Mouse (Mus musculus) layer of hippocampus, postnatal 10 days (tissue): ENCODE measurements around the gene Prmt7. TPM values are rescaled to one million over a fixed set of nuclear protein-coding genes. Genes with fewer than 3 reads are reported as not detected.
A peak's percentile ranks its signal among the peaks of the same experiment; 100 is the strongest.
"Not testable (repeated sequence)": the region's sequence is repeated elsewhere in the genome, so short reads cannot be mapped to it uniquely, and the experiment has no call there.

Source experiments
- DNase-seq, 2 experiments: peaks; one replicate each; pipeline ENCODE4 v3.0.0; 2021; ENCODE audit warnings: low spot score in 2 of 2
- long read RNA-seq: library from polyadenylated mRNA; stranded (forward); transcript quantifications from one replicate; pipeline ENCODE4 v2.0.0, GENCODE M21; 2023
- total RNA-seq, 2 experiments: library from RNA; stranded (reverse); gene quantifications; 2 replicates each; pipeline ENCODE4 v1.2.3; 2021

Prmt7 gene
- total RNA-seq, result 10 to 100 TPM; 40.3 to 44.7 TPM
- long read RNA-seq, transcript Prmt7-201 (18 exons, 3,472 nt), result major isoform, 68 of 114 reads
- long read RNA-seq, partial matches to known transcripts, result 7 of 114 reads
- long read RNA-seq, other reads (novel, unspliced or antisense), result 36 of 114 reads

DNA sequence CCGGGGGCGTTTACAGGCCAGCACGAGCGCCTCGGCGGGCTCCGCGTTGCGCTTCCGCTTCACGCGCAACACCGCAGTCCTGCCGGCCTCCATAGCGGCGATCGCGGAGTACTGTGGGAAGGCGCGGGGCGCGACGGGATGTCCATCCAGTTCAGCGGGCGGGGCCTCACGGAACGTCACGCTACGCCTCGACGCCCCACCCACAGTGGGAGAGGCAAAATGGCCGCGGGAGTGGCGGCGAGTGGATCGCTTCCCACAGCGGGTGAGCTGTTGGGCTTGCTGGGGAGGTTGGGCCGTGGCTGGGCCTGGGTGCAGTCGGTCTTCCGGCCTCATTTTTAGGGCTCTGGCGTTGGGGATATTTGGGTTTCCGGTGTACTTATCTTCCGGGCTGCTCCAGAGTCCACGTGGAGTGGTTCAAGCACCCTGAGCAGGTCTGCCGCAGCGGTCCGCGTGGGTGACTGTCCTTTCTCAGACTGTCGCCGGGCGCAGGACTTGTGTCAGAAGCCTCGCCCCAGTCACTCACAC lies at the start of gene Prmt7, which contains the start of gene Slc7a6os:
Gene Prmt7 (plus strand): TSS at position 116 of the 525 bp plus-strand sequence.
Gene Slc7a6os (minus strand): TSS at position 115 of the 525 bp plus-strand sequence.
- DNase-seq, result peak; percentile 93 to 96

GRCm38 (mm10) chr8:106163251-106163650 lies 47.5 kb upstream of the Prmt7 start:
- DNase-seq, result no peak

GRCm38 (mm10) chr8:106165460-106165859 lies 45.3 kb upstream of the Prmt7 start:
- peak; percentile 79 to 81 for DNase-seq

DNA sequence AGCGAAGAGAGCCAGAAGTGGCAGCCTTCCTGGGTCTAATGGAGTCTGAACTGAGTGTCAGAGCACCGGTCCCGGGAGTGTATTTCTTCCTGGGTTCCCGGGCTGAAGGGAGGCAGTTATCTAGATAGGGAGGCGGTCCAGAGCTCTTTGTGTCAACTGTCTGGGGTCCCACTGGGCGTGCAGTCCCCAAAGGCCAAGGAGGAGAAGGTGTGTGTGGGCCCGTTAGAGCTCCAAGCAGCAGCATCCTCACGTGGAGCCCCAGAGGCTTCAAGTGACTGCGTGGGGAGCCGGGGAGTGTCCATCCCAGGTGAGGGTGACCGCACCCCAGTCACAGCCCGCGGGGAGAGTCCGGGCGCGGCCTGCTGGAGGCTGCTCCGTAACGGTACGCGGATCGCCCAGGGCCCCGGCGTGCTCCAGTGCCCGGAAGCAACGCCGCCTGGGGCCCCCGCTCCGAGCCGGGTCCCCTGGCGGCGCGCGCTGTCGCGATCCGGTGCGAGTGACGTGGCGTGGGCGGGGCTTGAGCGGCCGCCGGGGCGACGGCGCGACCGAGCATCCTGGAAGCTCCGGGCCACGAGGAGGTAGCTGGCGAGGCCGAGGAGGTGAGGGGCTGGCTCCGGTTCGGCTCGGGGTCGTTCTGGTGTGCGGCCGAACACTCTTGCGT lies 42.2 kb upstream of the Prmt7 start, which contains the start of gene Slc7a6:
Gene Slc7a6 (plus strand): TSS at position 502 of the 661 bp plus-strand sequence.
- DNase-seq, result peak; percentile 85 to 90

GRCm38 (mm10) chr8:106169017-106169933 lies 41.5 kb upstream of the Prmt7 start:
- no peak for DNase-seq

GRCm38 (mm10) chr8:106169934-106170480 lies 40.7 kb upstream of the Prmt7 start:
- no peak for DNase-seq

DNA sequence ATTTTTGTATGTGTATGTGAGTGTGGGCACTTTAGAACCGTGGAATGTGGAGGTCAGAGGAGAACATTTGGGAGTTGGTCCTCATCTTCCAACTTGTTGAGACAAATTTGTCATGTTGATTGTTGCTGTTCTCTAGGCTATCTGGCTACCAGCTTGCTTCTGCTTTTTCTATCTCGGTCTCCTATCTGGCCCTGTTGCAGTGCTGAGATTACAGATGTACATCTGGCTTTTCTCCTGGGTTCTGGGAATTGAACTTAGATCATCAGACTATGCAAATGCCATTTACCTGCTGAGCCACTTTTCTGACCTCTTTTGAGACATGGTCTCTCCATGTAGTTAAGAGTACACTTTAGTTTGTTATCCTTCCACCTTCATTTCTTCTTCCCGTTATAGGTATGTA lies 37.2 kb upstream of the Prmt7 start:
- no peak for DNase-seq

- no peak for DNase-seq
Observed at GRCm38 (mm10) chr8:106176891-106177290, 33.8 kb upstream of the Prmt7 start.

DNA sequence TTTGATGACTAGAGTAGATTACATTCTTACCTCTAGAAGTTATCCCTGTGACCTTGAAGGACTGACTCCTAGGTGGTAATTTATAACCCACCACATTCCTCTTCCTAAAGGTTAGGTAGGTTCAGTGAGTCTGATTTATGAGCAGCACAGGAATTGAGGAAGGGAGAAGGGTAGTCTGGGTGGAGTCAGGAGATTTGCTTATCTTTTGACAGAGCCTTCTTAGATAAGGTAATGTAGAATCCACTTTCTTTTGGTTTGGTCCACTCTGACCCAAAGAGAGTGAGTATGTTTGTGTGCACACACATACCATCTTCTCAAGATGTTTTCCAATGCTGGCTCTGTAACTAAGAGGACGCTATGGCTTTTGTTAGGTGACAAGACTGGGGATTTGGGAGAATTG lies 33.1 kb upstream of the Prmt7 start:
- no peak for DNase-seq

DNA sequence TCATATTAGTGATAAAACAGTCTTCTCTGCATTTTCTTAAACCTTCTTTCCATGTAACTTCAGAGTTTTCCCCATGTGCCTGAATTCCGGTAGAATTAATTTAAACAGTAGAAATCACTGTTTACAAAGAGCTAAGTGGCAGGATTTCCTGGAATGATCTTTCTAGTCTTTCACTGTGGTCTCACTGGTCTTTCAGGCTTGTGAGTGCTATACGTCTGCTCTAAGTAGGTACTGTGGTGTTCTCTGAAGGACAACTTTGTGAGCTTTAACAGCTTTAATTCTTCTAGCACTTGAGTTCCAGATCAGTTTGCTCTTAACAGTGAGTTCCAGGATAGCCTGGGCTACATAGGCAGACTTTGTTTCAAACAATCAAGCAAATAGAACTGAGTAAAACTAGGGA lies 32.3 kb upstream of the Prmt7 start:
- DNase-seq, result no peak

- peak; percentile 20 to 25 for DNase-seq
Observed at GRCm38 (mm10) chr8:106185628-106186270, 25.0 kb upstream of the Prmt7 start.

DNA sequence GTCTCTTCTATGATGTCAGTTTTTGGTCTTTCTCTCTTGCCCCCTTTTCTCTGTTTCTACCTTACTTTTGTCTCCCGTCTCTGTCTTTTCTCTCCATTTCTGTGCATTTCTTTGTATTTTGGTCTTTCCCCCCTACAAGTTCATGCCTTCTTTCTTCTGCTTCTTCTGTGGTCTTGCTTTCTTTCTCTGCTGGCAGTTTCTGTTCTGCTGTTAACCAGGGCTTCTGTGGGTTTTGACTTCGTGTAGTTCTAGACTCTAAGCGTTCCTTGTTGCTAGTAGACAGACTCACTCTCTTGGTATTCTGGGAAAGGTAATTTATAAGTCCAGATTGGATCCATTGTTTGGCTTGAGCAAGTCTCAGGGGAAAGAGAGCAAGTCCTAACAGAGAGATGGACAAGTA lies 24.3 kb upstream of the Prmt7 start:
- no peak for DNase-seq

- DNase-seq, result no peak
Observed at GRCm38 (mm10) chr8:106189162-106189561, 21.6 kb upstream of the Prmt7 start.

DNA sequence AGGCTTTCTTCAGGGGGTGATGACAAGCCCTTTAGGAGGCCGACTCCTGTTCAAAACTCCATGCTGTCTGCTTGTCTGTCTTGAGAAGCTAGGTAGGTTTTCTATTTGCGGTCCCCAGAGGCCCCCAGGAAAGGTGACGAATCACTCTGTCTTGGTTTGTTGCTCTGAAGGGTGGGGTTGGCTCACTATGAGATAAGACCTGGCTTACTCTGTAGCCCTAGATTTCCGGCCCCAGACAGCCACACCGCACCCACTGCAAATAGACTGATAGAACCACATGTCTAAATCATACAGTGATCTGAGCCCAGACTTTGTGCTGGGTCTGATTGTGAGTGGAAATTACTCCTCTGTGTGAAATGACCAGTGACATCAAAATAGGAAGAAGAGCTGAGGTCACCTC lies 19.1 kb upstream of the Prmt7 start:
- DNase-seq, result no peak

- DNase-seq, result no peak
Observed at GRCm38 (mm10) chr8:106193162-106193561, 17.6 kb upstream of the Prmt7 start.

- no peak for DNase-seq
Observed at GRCm38 (mm10) chr8:106194062-106194461, 16.7 kb upstream of the Prmt7 start.

- peak; percentile 21 to 31 for DNase-seq
Observed at GRCm38 (mm10) chr8:106198741-106199140, 12.0 kb upstream of the Prmt7 start.

GRCm38 (mm10) chr8:106199596-106199995 lies 11.1 kb upstream of the Prmt7 start:
- not testable (repeated sequence) for DNase-seq

GRCm38 (mm10) chr8:106210035-106210731 lies 553 bp upstream of the Prmt7 start:
- no peak for DNase-seq

- no peak for DNase-seq
Observed at GRCm38 (mm10) chr8:106211421-106211820, 685 bp downstream of the Prmt7 start.
